Mouse (Mus musculus) forelimb bud, embryonic 11.5 days (tissue): ENCODE data around the gene Abraxas2.
A peak's percentile ranks its signal among the peaks of the same experiment; 100 is the strongest.

Experiments used
- DNase-seq: peaks from one replicate; pipeline ENCODE4 v3.0.0-alpha.2; 2012; ENCODE audit warnings: low read depth, low spot score

Abraxas2 gene

GRCm38 (mm10) chr7:132853361-132853760 lies 5.7 kb upstream of the Abraxas2 start:
- peak; percentile 37 for DNase-seq

- no peak for DNase-seq
Measured at GRCm38 (mm10) chr7:132853946-132854345, 5.1 kb upstream of the Abraxas2 start.

- DNase-seq: no peak
Measured at GRCm38 (mm10) chr7:132856083-132856482, 2.9 kb upstream of the Abraxas2 start.

DNA sequence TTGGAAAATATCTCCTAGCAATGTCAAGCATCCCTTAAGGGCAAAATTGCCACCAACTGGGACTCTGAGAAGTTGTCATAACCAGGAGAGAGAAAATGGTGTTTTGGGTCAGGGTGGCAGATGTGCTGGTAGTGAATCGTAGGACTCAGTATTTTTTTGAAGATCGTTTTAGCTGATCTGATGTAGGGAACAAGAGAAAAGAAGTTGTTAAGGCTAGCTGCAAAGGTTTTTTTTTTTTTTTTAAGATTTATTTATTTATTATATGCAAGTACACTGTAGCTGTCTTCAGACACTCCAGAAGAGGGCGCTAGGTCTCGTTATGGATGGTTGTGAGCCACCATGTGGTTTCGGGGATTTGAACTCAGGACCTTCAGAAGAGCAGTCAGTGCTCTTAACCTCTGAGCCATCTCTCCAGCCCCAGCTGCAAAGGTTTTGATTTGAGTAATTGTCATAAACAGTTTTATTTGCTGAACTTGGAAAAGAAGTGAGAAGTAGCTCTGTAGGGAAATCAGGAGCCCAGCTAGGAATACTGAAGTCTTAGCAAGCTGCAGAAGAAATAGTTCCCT lies 899 bp upstream of the Abraxas2 start:
- no peak for DNase-seq

DNA sequence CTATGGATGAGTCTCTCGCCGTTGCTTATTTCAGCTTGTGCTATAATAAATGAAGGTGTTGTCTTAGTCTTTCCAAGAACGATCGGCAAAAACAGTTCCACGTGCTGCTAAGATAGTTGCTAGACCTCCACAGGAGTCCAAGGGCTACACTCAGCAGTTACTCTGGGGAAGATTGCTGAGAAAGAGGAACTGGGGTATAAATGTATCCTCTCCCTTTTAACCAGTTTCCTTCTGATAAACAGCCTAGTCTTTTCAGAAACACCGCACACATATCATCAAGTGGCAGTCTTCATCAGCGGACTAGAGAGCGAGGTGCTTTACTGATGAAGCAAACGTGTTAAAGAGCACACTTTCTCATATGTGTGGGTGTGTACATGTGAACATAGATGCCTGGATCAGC lies 7.3 kb downstream of the Abraxas2 start:
- no peak for DNase-seq

GRCm38 (mm10) chr7:132873043-132873442 lies 14.0 kb downstream of the Abraxas2 start:
- DNase-seq: no peak

GRCm38 (mm10) chr7:132875391-132876086 lies 16.5 kb downstream of the Abraxas2 start:
- no peak for DNase-seq

DNA sequence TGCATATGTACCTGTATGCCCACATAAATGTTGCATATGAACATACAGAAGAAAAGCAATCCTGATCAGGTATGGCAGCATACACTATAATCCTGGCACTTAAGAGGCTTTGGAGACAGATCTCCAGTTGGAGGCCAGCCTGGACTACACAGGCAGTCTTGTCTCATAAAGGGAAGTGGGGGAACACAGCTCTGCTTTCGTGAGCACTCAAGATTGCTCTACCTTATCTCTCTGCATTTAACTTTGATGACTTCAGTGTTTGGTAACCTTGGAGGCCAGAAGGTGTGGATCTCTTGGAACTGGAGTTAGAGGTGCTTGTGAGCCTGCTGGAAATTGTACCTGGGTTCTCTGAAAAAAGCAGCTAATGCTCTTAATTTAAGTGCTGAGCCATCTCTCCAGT lies 21.3 kb downstream of the Abraxas2 start:
- DNase-seq: no peak

- no peak for DNase-seq
Measured at GRCm38 (mm10) chr7:132882343-132882742, 23.3 kb downstream of the Abraxas2 start.

- no peak for DNase-seq
Measured at GRCm38 (mm10) chr7:132884031-132884430, 25.0 kb downstream of the Abraxas2 start.

GRCm38 (mm10) chr7:132887019-132887804 lies 28.2 kb downstream of the Abraxas2 start:
- peak; percentile 20 for DNase-seq

DNA sequence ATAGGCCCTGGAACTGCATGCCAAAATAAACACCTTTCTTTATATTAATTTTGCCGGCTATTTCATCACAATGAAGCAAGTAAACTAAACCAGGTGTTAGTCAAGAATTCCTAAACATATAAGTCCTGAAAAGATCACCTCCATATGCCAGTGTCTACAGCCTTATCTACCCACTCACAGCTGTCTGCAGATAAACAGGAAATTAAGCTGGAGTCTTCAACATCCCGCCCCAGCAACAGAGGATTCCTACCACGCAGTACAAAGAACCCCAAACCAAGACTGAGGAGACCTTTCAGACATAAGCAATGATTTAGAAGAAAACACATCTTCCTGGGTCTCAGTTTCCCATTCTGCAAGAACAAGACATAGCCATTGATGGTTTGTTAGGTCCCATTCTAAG lies 29.0 kb downstream of the Abraxas2 start:
- no peak for DNase-seq

DNA sequence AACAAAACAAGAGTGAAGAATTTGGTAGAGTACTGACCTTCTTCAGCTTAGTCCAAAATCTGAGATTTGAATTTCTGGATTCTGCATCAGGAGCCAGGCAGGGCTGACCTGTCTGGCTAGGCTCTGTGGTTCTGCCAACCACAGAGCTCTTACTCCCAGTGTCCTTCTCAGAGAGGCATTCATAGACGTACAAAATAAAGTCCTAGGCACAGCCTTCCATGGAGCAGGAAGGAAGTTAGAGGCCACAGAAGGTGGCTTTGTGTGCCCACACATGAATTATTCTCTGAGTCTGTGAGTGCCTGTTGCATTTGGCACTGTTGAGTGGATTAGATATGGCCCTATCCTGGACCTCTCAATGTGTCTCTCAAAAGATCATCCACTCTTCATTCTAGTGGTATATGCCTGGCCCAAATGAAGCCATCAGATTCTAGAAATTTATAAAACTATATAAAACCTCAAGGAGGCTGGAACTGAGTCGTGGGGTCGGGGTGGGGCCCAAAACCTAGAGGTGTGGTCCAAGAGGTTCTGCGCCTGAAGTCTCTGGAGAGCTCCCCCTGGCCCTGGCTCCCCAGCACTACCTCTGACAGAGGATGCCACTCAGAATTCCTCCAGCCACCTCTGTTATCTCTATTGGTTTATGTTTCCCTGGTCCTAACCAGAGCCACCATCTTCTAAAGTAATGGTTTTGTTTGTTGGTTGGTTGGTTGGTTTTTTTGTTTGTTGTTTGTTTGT lies 29.7 kb downstream of the Abraxas2 start:
- DNase-seq: no peak

GRCm38 (mm10) chr7:132889691-132890090 lies 30.7 kb downstream of the Abraxas2 start:
- DNase-seq: no peak

- no peak for DNase-seq
Measured at GRCm38 (mm10) chr7:132890201-132890600, 31.2 kb downstream of the Abraxas2 start.

DNA sequence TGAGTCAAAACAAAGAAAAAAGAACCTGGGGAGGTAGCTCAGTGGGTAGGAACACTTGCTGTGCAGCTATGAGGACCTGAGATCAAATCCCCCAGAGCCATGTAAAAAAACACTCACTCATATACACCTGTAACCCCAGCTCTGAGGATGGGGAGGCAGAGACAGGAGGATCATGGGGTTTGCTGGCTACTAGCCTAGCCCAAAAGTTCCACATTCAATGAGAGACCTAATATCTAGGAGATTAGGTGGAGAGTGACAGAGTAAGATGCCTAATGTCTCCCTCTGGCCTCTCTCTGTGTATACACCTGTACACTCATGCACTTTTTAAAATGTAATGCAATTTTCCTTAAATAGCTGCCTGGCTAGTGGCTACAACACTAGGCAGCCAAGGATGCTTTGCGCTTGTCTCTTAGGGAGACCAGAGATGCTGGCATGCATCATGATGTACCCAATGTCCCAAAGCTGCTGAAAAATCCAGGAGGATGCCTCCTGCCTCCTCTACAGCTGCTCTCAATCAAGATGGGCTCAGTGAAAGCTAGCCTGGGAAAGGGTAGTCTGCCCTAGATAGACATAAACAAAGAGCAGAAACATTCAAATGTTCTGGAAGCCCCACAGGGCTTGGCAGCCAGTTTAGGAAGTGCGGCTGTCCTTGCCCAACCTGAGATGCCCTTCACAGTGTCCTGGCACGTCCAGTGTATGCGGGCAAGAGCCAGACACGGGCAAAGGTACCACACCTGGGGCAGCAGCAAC lies 32.7 kb downstream of the Abraxas2 start:
- no peak for DNase-seq

DNA sequence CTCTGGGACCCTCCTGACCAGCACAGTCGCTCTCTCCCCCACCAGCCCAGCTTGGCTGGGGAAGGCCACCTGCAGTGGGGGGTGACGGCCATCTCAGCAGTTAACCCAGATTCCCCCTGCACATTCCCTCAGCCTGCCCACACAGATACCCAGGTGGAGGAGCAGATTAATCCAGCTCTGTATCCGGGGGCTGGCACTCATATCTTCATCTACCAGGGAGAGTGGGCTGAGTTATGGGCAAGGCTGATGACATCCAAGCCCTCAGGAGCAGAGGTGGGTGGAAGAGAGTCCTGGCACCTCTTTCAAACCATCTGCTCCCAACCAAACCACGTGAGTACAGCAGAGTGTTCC lies 33.3 kb downstream of the Abraxas2 start:
- DNase-seq: no peak

- no peak for DNase-seq
Measured at GRCm38 (mm10) chr7:132892806-132893205, 33.8 kb downstream of the Abraxas2 start.

DNA sequence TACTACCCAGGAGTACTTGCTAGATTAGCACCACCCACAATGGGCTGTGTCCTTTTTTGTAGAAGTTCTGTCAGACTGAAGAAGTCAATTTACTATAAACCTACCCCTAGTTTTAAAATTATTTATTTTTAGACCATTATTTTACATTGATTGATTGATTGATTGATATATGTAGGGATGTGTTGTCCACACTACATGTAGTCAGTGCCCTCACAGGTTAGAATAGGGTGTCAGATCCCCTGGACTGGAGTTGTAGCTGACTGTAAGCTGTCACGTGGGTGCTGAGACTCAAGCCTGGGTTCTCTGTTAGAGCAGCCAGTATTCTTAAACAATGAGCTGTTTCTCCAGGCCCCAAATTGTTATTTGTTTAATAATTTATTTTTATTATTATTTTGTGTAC lies 34.3 kb downstream of the Abraxas2 start:
- DNase-seq: no peak

GRCm38 (mm10) chr7:132894841-132895555 lies 36.0 kb downstream of the Abraxas2 start:
- DNase-seq: no peak
